Mouse (Mus musculus): ENCODE data around the gene Ptbp2.

Gene Ptbp2

GRCm38 (mm10) chr3:119784366-119784765 lies at the start of gene Ptbp2:
Ptbp2 (minus strand) TSS chr3:119784466.
- no peak for DNase-seq (ENCODE audit: low read depth, low spot score)

- no peak for DNase-seq (ENCODE audit: low read depth, low spot score)
Observed at GRCm38 (mm10) chr3:119814678-119815077, 30.4 kb upstream of the Ptbp2 start.

GRCm38 (mm10) chr3:119806123-119806522 lies 21.9 kb upstream of the Ptbp2 start:
- no peak for DNase-seq (ENCODE audit: low read depth, low spot score)

- DNase-seq (ENCODE audit: low read depth, low spot score) = no peak
Observed at GRCm38 (mm10) chr3:119794677-119795365, 10.6 kb upstream of the Ptbp2 start.

GRCm38 (mm10) chr3:119782946-119783701 lies 1.1 kb downstream of the Ptbp2 start:
- peak; percentile 92 for DNase-seq (ENCODE audit: low read depth, low spot score)

GRCm38 (mm10) chr3:119782022-119782945 lies 2.0 kb downstream of the Ptbp2 start:
- DNase-seq (ENCODE audit: low read depth, low spot score) = peak; percentile 71

GRCm38 (mm10) chr3:119780876-119781275 lies 3.4 kb downstream of the Ptbp2 start:
- peak; percentile 7 for DNase-seq (ENCODE audit: low read depth, low spot score)

GRCm38 (mm10) chr3:119779261-119779660 lies 5.0 kb downstream of the Ptbp2 start:
- DNase-seq (ENCODE audit: low read depth, low spot score) = no peak

- DNase-seq (ENCODE audit: low read depth, low spot score) = no peak
Observed at GRCm38 (mm10) chr3:119778431-119778830, 5.8 kb downstream of the Ptbp2 start.

- no peak for DNase-seq (ENCODE audit: low read depth, low spot score)
Observed at GRCm38 (mm10) chr3:119776129-119776528, 8.1 kb downstream of the Ptbp2 start.

- DNase-seq (ENCODE audit: low read depth, low spot score) = no peak
Observed at GRCm38 (mm10) chr3:119772789-119773188, 11.5 kb downstream of the Ptbp2 start.

- no peak for DNase-seq (ENCODE audit: low read depth, low spot score)
Observed at GRCm38 (mm10) chr3:119763772-119764171, 20.5 kb downstream of the Ptbp2 start.

GRCm38 (mm10) chr3:119761732-119762131 lies 22.5 kb downstream of the Ptbp2 start:
- no peak for DNase-seq (ENCODE audit: low read depth, low spot score)

- DNase-seq (ENCODE audit: low read depth, low spot score) = no peak
Observed at GRCm38 (mm10) chr3:119753791-119754190, 30.5 kb downstream of the Ptbp2 start.

GRCm38 (mm10) chr3:119749551-119750249 lies 34.6 kb downstream of the Ptbp2 start:
- DNase-seq (ENCODE audit: low read depth, low spot score) = no peak

GRCm38 (mm10) chr3:119749140-119749539 lies 35.1 kb downstream of the Ptbp2 start:
- DNase-seq (ENCODE audit: low read depth, low spot score) = no peak

GRCm38 (mm10) chr3:119746656-119747055 lies 37.6 kb downstream of the Ptbp2 start:
- no peak for DNase-seq (ENCODE audit: low read depth, low spot score)

- no peak for DNase-seq (ENCODE audit: low read depth, low spot score)
Observed at GRCm38 (mm10) chr3:119745801-119746200, 38.5 kb downstream of the Ptbp2 start.

GRCm38 (mm10) chr3:119729863-119730262 lies 54.4 kb downstream of the Ptbp2 start:
- no peak for DNase-seq (ENCODE audit: low read depth, low spot score)

GRCm38 (mm10) chr3:119712066-119712465 lies 72.2 kb downstream of the Ptbp2 start:
- DNase-seq (ENCODE audit: low read depth, low spot score) = no peak

- DNase-seq (ENCODE audit: low read depth, low spot score) = no peak
Observed at GRCm38 (mm10) chr3:119711503-119711902, 72.8 kb downstream of the Ptbp2 start.

Measured in CD4-positive, CD25-positive, alpha-beta regulatory T cell, adult 2 months (primary cell).